Mouse (Mus musculus) brain, embryonic 14.5 days (tissue): ENCODE results near the gene Carmil2.

Source experiments
- CTCF ChIP-seq: fragments of 200-500 bp; IDR thresholded peaks from 2 replicates; pipeline ENCODE4 v1.5.1; 2012; ENCODE audit warnings: inconsistent platforms, mild to moderate bottlenecking, moderate library complexity, borderline replicate concordance; ENCODE audit not compliant: insufficient read depth, insufficient read length; ENCODE audit errors: extremely low read depth
- POLR2A ChIP-seq: fragments of 200-500 bp; IDR thresholded peaks from 2 replicates; pipeline ENCODE4 v1.6.1; 2012; ENCODE audit warnings: mild to moderate bottlenecking, inconsistent platforms, borderline replicate concordance; ENCODE audit not compliant: poor library complexity, insufficient read depth, insufficient read length, severe bottlenecking; ENCODE audit errors: extremely low read depth

GRCm38 (mm10) chr8:105714139-105714538 lies 28.1 kb downstream of the Carmil2 start:
- TF ChIP-seq POLR2A (no peak), CTCF (peak; percentile 83)
